Mouse (Mus musculus) lung, adult 2 months (tissue): Measurements from ENCODE around the gene Olfr54.
"Not testable (repeated sequence)": the region's sequence is repeated elsewhere in the genome, so short reads cannot be mapped to it uniquely, and the experiment has no call there.

Experiments used
- CTCF ChIP-seq: fragments of 200-500 bp; IDR thresholded peaks from 2 replicates; pipeline ENCODE4 v1.5.1; 2011; ENCODE audit warnings: mild to moderate bottlenecking, low read length, control low read depth; ENCODE audit not compliant: insufficient read depth
- POLR2A ChIP-seq: fragments of 200-500 bp; IDR thresholded peaks from 2 replicates; pipeline ENCODE4 v1.6.1; 2011; ENCODE audit warnings: low read depth, mild to moderate bottlenecking, control low read depth, low read length, borderline replicate concordance; ENCODE audit errors: extremely low read depth

- TF ChIP-seq CTCF, POLR2A: not testable (repeated sequence)
Measured at GRCm38 (mm10) chr11:51026811-51027210, 12.8 kb downstream of the Olfr54 start.
